Mouse (Mus musculus) embryo, embryonic 10.5 days (tissue): ENCODE results near the gene Hist1h4d.
"Not testable (repeated sequence)": the region's sequence is repeated elsewhere in the genome, so short reads cannot be mapped to it uniquely, and the experiment has no call there.

ENCODE experiments used
- DNase-seq: peaks from one replicate; pipeline ENCODE4 v3.0.0-alpha.2; 2015; ENCODE audit warnings: low spot score

Hist1h4d gene

GRCm38 (mm10) chr13:23573034-23573897 lies 8.1 kb upstream of the Hist1h4d start:
- DNase-seq = peak; percentile 50

- peak; percentile 99 for DNase-seq
Observed at GRCm38 (mm10) chr13:23573898-23574524, 7.4 kb upstream of the Hist1h4d start, which contains the start of the genes Hist1h2bf and Hist1h2ad. Gene Hist1h2bf (minus strand): TSS chr13:23574196. Gene Hist1h2ad (plus strand): TSS chr13:23574381.

GRCm38 (mm10) chr13:23574546-23575170 lies 6.7 kb upstream of the Hist1h4d start:
- peak; percentile 67 for DNase-seq

- peak; percentile 94 for DNase-seq
Observed at GRCm38 (mm10) chr13:23575271-23575851, 6.0 kb upstream of the Hist1h4d start, which contains the start of gene Hist1h3d. Gene Hist1h3d (plus strand): TSS chr13:23575763.

DNA sequence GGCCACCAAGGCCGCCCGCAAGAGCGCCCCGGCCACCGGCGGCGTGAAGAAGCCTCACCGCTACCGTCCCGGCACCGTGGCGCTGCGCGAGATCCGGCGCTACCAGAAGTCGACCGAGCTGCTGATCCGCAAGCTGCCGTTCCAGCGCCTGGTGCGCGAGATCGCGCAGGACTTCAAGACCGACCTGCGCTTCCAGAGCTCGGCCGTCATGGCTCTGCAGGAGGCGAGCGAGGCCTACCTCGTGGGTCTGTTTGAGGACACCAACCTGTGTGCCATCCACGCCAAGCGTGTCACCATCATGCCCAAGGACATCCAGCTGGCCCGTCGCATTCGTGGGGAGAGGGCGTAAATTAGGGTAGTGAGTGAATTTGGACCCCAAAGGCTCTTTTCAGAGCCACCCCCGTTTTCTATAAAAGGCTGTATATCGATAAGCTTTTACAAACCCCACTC lies 5.5 kb upstream of the Hist1h4d start:
- DNase-seq = not testable (repeated sequence)

DNA sequence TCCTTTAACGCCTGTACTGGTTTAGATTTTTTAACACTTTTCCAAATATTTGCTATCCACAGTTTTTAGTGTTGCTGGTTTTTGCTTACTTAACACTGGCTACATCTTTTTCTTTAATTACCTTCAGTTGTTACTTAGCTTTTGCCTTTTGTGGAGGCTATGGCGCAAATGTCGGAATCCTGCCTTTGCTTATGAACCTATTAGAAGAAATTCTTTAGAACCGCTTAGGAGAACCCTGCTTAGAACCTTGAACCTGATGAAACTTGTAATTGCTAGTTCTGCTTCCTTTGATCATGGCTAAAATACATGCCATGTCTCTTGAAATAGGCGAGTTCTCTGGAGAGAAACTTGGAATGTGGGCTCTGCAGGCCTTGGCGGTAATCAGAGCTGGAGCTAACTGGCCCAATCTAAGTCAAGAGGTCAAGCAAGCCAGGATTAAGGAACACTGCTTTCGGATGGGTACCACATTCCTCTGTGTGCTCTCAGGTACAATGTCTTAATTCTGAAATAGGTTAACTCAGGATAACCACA lies 5.0 kb upstream of the Hist1h4d start:
- DNase-seq = peak; percentile 79

DNA sequence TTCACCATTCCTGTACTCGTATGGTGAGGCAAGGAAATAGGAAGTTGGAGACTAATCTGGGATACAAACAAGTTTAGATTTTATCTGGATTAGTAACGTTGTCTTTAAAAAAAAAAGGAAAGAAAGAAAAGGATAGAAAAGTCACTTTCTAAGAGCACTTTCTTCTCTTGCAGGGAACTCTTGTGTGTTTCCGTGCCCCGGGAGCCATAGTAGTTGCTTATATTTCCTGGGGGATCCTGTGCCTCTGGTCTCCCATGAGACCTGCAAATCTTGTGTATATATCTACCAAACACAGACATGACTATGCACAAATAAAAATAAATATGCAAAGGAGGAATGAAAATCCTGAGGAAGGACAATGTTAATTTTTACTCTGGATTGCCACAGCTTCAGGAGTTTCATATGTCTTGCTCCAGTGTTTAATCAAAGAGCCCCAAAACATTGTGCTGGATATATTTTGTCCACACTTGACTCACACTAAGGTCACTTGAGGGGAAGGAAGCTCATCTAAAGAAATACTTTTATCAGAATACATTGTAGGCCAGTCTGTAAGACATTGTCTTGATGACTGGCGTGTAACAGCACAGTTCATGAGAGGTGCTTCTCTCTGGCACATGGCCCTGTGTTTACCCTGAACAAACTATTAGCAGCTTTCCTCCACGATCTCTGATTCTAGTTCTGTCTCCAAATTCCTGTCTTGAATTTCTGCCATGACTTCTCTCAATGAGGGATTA lies 4.3 kb upstream of the Hist1h4d start:
- peak; percentile 57 for DNase-seq

- peak; percentile 36 for DNase-seq
Observed at GRCm38 (mm10) chr13:23577835-23578234, 3.6 kb upstream of the Hist1h4d start.

DNA sequence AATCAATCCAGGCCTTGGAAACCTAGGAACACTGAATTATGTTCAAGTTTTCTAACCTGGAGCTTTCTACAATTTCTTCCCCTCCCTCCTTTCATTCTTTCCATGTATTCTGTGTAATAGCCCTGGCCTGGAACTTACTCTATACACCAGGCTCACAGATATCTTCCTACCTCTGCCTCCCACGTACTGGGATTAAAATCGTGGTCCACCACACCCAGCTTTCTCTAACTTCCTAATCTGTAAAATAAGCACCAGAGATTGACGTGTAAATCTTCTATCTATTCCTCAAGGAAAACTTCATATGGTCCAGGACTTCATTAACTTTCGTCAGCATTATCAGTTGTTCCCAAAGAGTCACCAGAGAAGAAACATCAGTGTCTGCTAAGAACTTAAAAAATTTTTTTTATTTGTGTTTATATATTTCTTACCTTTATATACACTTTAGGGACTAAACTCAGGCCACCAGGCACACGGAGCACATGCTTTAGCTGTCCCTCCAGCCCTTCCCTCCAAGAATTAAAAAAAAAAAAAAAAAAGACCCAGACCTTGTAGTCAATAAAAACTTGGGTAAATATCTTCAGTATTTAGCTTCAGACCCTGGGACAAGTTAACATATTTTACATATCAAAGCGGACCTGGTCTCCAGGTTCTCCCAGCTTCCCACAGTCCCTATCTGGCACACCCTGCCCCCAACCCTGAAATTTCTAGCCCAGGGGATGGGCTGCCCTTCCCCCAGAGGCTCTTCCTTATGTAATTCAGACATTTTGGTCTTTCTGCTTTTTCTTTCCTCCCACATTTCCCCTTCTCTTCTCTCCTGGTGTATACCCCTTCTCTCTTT lies 1.0 kb downstream of the Hist1h4d start:
- peak; percentile 80 for DNase-seq

DNA sequence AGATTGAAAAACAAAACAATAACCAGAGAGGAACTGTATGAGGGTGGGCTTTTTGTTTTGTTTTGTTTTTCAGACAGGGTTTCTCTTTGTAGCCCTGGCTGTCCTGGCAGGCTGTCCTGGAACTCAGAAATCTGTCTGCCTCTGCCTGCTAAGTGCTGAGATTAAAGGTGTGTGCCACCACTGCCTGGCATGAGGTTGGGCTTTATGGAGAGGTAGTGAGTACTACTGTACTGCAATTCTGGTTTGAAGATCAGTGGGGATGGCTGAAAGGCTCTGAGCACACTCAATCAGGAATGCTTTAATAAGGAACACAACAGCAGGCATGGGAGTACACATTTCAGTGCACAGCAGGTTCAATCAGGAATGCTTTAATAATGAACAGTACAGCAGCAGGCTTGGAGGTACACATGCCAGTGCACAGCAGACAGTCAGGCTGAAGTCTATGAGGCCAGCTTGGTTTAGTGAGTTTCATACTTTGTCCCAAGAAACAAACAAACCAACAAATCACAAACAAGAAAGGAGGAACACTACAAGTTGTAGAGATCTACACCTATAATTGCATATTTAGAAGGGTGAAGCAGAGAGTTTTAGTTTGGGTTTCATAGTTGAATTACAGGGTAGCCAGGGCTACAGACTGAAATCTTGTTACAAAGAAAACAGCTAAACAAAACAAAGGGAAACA lies 2.1 kb downstream of the Hist1h4d start:
- DNase-seq = peak; percentile 44

- DNase-seq = peak; percentile 56
Observed at GRCm38 (mm10) chr13:23584331-23584730, 2.9 kb downstream of the Hist1h4d start.

DNA sequence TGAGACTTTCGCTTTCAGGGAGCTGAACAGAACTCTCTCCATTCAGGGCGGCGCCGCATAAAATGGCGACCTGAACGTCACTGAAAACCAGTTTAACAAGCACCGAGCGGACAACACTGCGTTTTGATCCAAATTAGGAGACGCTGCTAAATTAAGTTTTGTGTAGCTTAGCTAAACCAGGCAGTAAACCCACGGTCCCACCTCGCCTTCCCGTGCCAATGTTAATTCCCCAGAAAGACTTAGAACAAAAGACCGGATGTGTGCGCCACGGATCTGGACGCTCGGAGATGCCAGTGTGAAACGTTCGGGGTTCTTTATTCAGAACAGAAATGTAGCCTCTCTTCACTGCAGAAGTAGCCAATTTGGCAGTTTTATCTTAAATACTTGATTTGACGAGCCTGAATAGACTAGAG lies 3.6 kb downstream of the Hist1h4d start:
- DNase-seq = peak; percentile 85

- peak; percentile 97 for DNase-seq
Observed at GRCm38 (mm10) chr13:23585442-23586098, 4.2 kb downstream of the Hist1h4d start.

GRCm38 (mm10) chr13:23586099-23586939 lies 4.9 kb downstream of the Hist1h4d start:
- DNase-seq = peak; percentile 63

GRCm38 (mm10) chr13:23586940-23587225 lies 5.5 kb downstream of the Hist1h4d start:
- peak; percentile 69 for DNase-seq

DNA sequence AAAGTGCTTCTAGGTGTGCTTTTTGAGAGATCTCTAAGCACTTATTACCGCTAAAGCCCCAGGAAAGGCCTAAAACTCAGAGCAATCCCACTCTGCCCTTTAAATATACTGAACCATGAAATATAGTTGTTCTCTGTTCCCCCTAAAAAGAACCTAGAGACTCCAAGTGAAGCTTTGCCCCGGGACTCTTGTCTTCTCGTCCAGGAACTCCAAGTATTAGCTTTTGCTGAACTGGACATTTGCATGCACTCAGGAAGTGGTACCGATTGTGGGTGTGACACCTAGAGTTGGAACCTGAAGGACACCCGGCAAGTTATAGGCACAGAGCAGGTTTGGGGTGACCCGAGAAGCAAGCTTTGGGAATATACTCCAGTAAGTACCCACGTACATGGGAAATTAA lies 9.8 kb downstream of the Hist1h4d start:
- no peak for DNase-seq

- DNase-seq = not testable (repeated sequence)
Observed at GRCm38 (mm10) chr13:23591886-23592285, 10.5 kb downstream of the Hist1h4d start.

- DNase-seq = no peak
Observed at GRCm38 (mm10) chr13:23592614-23593013, 11.2 kb downstream of the Hist1h4d start.
